Mouse (Mus musculus): ENCODE measurements around the gene Prm1.
"Not testable (repeated sequence)": the region's sequence is repeated elsewhere in the genome, so short reads cannot be mapped to it uniquely, and the experiment has no call there.

Prm1 gene

GRCm38 (mm10) chr16:10824536-10824935, 18.9 kb upstream of the Prm1 start:
- DNase-seq (ENCODE audit: low spot score in 2 of 2): no peak

GRCm38 (mm10) chr16:10821387-10821786, 15.7 kb upstream of the Prm1 start:
- DNase-seq (ENCODE audit: low spot score in 2 of 2): no peak

- no peak for DNase-seq (ENCODE audit: low spot score in 2 of 2)
These were observed 14.3 kb upstream of the Prm1 start for GRCm38 (mm10) chr16:10819966-10820365.

GRCm38 (mm10) chr16:10818579-10819135, 13.0 kb upstream of the Prm1 start:
- no peak for DNase-seq (ENCODE audit: low spot score in 2 of 2)

- no peak for DNase-seq (ENCODE audit: low spot score in 2 of 2)
These were observed 9.2 kb upstream of the Prm1 start for GRCm38 (mm10) chr16:10814864-10815263.

- DNase-seq (ENCODE audit: low spot score in 2 of 2): no peak
These were observed 8.1 kb upstream of the Prm1 start for GRCm38 (mm10) chr16:10813726-10814125.

GRCm38 (mm10) chr16:10812865-10813371, 7.3 kb upstream of the Prm1 start, which contains the start of gene Gm11172:
Gm11172 (plus strand) TSS chr16:10812915.
- DNase-seq (ENCODE audit: low spot score in 2 of 2): no peak

- DNase-seq (ENCODE audit: low spot score in 2 of 2): no peak
These were observed 4.7 kb upstream of the Prm1 start for GRCm38 (mm10) chr16:10810376-10810775.

- DNase-seq (ENCODE audit: low spot score in 2 of 2): not testable (repeated sequence)
These were observed 3.2 kb downstream of the Prm1 start for GRCm38 (mm10) chr16:10802420-10802819.

- DNase-seq (ENCODE audit: low spot score in 2 of 2): no peak
These were observed 9.6 kb downstream of the Prm1 start, which contains the start of gene Prm2 for GRCm38 (mm10) chr16:10796034-10796433. Prm2 (minus strand) TSS chr16:10796134.

GRCm38 (mm10) chr16:10790702-10791101, 14.9 kb downstream of the Prm1 start, which contains the start of gene Prm3:
Prm3 (minus strand) TSS chr16:10790914.
- no peak for DNase-seq (ENCODE audit: low spot score in 2 of 2)

GRCm38 (mm10) chr16:10788866-10789265, 16.8 kb downstream of the Prm1 start:
- no peak for DNase-seq (ENCODE audit: low spot score in 2 of 2)

GRCm38 (mm10) chr16:10788271-10788670, 17.4 kb downstream of the Prm1 start, which contains the start of gene Tnp2:
Tnp2 (minus strand) TSS chr16:10788660.
- DNase-seq (ENCODE audit: low spot score in 2 of 2): no peak

- no peak for DNase-seq (ENCODE audit: low spot score in 2 of 2)
These were observed 18.0 kb downstream of the Prm1 start for GRCm38 (mm10) chr16:10787548-10788058.

GRCm38 (mm10) chr16:10786782-10787547, 18.7 kb downstream of the Prm1 start:
- no peak for DNase-seq (ENCODE audit: low spot score in 2 of 2)

GRCm38 (mm10) chr16:10786288-10786687, 19.4 kb downstream of the Prm1 start:
- DNase-seq (ENCODE audit: low spot score in 2 of 2): peak; percentile 78 to 86

- peak; percentile 83 to 91 for DNase-seq (ENCODE audit: low spot score in 2 of 2)
These were observed 20.0 kb downstream of the Prm1 start, which contains the start of gene Socs1 for GRCm38 (mm10) chr16:10785371-10786231. Socs1 (minus strand) TSS chr16:10785536.

GRCm38 (mm10) chr16:10784793-10785370, 20.8 kb downstream of the Prm1 start:
- peak; percentile 88 to 97 for DNase-seq (ENCODE audit: low spot score in 2 of 2)

GRCm38 (mm10) chr16:10783883-10784792, 21.5 kb downstream of the Prm1 start:
- peak in 1 of 2 experiments; percentile 72 for DNase-seq (ENCODE audit: low spot score in 2 of 2)

- no peak for DNase-seq (ENCODE audit: low spot score in 2 of 2)
These were observed 22.2 kb downstream of the Prm1 start for GRCm38 (mm10) chr16:10783451-10783850.
